Mouse (Mus musculus) c-Kit-positive CD71-positive TER-119-negative erythroid progenitor cells, embryonic 14.5 days (primary cell): Measurements from ENCODE around the gene Tmem132d.
"Not testable (repeated sequence)": the region's sequence is repeated elsewhere in the genome, so short reads cannot be mapped to it uniquely, and the experiment has no call there.

Source experiments
- DNase-seq: peaks from one replicate; pipeline ENCODE4 v3.0.0-alpha.2; 2013; ENCODE audit warnings: low read depth

The Tmem132d gene

DNA sequence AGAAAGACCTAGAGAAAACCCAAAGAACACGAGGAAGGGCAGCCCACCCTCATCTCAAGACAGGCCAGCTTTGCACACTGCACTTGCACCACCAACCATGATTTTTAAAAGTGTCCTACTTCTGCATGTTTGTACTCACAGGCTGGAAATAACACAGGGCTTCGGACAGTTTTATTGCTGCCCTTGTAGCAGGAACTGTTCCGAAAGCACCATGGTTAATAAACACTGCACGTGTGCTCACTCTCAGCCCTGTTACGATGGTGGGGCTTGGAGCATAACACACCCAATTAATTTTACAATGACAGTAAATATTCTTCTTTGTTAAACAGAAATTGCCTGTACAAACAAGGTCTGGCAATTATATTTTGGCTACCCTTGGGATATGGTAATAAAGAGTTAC is 357.4 kb downstream of the Tmem132d start:
- DNase-seq: no peak

- no peak for DNase-seq
Measured at GRCm38 (mm10) chr5:128072616-128073015, 360.3 kb downstream of the Tmem132d start.

GRCm38 (mm10) chr5:128041781-128042180 is 391.1 kb downstream of the Tmem132d start:
- no peak for DNase-seq

GRCm38 (mm10) chr5:128040036-128040435 is 392.8 kb downstream of the Tmem132d start:
- DNase-seq: no peak

- no peak for DNase-seq
Measured at GRCm38 (mm10) chr5:128027076-128027475, 405.8 kb downstream of the Tmem132d start.

- no peak for DNase-seq
Measured at GRCm38 (mm10) chr5:128004666-128005065, 428.2 kb downstream of the Tmem132d start.

DNA sequence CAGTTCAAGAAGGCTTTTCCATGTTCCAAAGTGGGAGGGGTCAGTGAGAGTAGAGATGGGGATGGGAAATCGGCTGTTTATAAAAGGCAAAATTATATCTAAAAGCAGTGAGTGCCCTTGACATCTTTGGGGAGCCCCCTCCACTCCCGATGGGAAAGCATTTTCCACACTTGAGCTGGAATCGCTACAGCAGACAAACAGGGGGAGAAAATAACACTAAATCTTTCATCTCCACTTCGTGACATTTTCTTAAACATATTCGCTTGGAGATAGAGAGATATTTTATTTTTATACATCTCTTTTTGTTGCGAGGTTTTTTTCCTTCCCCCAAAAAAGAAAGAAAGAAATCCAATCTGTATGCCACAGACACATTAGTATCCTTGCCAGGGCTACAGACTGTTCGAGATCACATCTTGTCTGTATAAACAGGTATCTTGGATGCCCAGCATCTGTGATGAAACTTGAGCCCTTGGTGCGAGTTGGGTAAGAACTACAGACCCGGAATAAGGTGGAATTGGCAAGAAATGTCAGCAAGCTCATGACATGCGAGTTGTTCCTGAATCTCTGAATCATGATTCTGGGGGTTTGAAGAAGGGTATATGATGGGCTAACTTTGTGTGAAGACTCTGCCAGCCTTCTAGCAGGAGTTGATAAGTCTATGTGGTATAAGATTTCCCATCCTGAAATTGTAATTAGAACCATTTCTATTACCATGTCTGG is 436.2 kb downstream of the Tmem132d start:
- DNase-seq: no peak

GRCm38 (mm10) chr5:127993460-127993859 is 439.4 kb downstream of the Tmem132d start:
- DNase-seq: no peak

- DNase-seq: no peak
Measured at GRCm38 (mm10) chr5:127990826-127991225, 442.1 kb downstream of the Tmem132d start.

DNA sequence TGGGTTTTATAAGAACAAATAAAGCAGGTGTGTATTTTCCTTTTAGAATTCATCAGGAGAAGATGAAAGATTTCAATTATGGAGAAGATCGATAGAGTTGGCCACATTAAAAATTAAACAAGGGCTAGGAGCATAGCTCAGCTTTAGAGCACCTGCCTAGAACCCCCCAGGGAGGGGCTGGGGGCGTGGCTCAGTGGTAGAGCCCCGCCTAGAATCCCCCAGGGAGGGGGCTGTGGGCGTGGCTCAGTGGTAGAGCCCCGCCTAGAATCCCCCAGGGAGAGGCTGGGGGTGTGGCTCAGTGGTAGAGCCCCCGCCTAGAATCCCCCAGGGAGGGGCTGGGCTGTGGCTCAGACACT is 452.9 kb downstream of the Tmem132d start:
- DNase-seq: not testable (repeated sequence)

- no peak for DNase-seq
Measured at GRCm38 (mm10) chr5:127979329-127980002, 453.4 kb downstream of the Tmem132d start.

DNA sequence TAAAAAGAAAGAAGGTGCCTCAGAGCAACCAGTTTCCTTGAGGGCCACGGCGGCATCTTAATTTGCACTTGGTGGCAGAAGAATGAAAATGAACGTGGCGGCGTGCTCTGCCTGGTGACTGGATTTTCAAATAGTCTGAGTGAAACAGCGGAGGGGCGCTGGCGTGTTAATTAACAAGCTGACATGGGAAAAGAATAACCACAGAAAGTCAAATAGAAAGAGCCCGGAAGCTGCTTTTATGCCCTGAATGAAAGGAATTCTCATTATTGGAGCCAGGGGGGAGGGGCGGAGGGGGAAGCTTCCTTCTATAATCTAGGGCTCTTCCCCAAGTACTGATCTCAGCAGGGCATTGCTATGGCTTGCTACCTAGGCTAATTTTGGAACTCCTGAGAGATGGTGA is 456.2 kb downstream of the Tmem132d start:
- DNase-seq: no peak

- DNase-seq: no peak
Measured at GRCm38 (mm10) chr5:127965700-127966099, 467.2 kb downstream of the Tmem132d start.

DNA sequence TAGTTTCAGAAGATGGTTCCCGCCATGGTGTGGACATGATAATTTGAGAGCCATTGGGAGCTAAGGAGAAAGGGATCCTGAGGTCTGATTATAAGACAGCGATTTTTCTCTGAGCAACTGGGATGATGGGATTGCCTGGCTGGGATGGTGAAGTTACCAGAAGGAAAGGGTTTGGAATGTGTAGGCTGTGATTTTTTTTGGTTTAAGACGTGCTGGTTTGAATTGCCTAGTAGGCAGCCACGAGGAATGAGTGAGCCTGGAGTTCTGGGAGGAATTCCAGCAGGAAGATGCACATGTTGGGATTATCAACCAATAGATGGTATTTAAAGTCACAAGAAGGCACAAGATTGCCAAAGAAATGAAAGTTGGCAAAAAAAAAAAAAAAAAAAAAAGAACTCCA is 470.2 kb downstream of the Tmem132d start:
- no peak for DNase-seq

GRCm38 (mm10) chr5:127956511-127957097 is 476.3 kb downstream of the Tmem132d start:
- DNase-seq: no peak

DNA sequence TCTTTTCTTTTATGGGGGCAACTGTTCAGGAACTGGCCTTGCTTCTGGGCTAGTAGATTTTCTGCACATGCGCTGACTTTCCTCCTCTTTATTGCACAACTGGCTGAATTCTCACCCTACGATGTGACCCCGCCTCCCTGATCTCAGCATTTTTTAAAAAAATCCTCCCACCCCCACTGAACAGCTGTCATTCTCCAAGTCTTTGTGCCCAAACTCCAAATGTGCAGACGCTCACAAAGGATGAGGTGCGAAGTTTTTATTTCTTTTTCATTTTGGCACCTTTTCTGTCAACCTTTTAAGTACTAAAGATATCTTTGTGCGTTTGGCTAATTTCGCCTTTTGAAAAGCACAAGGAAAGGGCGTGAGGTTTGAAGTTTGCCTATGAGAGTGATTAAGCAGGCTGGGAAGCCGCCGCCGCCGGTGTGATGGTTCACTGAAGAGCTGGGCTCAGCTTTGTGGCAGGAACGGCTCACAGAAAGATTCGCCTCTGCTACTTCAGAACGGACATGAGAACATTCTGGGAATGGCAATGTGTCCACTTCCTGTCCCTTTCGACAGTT is 478.6 kb downstream of the Tmem132d start:
- no peak for DNase-seq

GRCm38 (mm10) chr5:127952800-127953199 is 480.1 kb downstream of the Tmem132d start:
- DNase-seq: no peak

- DNase-seq: no peak
Measured at GRCm38 (mm10) chr5:127950574-127950973, 482.3 kb downstream of the Tmem132d start.

DNA sequence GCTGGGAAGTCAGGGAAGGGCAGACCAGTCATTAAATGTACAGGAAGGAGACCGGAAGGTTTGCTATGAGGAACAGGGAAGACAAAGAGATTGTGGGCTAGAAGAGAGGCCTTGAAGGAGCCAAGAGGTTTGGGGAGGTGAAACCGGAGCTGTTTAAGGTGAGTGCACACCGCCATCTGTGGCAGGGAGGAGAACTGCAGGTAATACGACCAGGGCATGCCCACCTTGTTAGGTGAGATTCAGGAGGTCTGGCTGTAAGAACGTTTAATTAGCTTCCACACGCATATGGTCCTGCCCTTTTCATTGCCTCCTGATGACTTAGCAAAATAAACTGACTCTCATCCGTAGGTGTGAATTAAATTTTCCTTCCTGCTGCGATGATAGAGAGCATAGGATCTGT is 485.6 kb downstream of the Tmem132d start:
- DNase-seq: no peak

DNA sequence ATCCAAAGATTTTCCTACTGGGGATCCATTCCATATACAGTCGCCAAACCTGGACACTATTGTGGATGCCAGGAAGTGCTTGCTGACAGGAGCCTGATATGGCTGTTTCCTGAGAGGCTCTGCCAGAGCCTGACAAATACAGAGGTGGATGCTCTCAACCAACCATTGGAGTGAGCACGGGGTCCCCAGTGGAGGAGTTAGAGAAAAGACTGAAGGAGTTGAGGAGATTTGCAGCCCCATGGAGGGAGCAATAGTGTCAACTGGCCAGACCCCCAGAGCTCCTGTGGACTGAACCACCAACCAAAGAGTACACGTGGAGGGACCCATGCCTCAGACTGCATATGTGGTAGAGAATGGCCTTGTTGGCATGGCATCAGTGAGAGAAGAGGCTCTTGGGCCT is 490.7 kb downstream of the Tmem132d start:
- DNase-seq: not testable (repeated sequence)

DNA sequence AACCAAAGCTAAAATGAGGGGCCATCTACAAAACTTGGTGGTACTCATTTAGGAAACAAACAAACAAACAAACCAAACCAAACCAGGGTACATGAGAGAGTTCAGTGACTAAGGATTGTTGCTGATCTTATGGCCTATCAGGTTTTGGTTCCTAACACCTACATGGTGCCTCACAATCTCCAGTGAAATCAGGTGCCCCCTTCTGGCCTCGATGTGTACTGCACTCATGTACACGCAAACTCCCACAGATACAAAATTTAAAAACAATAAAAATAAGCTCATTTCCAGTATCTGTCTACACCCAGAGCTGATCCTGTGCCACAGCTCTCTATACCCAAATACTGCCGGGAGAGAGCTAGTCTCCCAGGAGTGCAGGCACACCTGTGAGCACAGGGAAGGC is 495.0 kb downstream of the Tmem132d start:
- no peak for DNase-seq

DNA sequence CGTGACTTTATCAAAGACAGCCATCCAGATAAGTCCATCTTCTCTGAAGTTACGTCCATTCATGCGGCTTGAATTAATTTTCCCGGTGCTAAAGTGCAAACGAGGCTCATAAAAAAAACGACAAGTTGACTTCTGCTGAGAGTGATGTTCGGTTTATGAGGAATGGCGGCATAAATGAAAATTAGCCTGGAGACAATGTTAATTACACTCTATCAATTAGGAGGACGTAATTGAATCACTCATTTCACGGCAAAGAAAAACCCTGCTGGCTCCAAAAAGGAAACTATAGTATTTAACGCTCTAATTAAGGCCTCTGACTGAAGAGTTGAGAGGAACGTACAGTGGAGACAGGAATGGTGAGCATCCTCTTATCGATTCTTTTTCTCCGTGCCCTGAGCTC is 503.2 kb downstream of the Tmem132d start:
- DNase-seq: no peak

GRCm38 (mm10) chr5:127926686-127927085 is 506.2 kb downstream of the Tmem132d start:
- DNase-seq: no peak
